Mouse (Mus musculus) MEL (cell line): ENCODE measurements around the gene Zfyve21.

Source experiments
- CHD2 ChIP-seq: IDR thresholded peaks from 2 replicates; pipeline ENCODE4 v1.6.1; 2011; ENCODE audit warnings: low read length, improper control_type of control experiment
- CTCF ChIP-seq, 3 experiments: IDR thresholded peaks in 2 of 3; conservative IDR thresholded peaks in 1 of 3; 2 replicates each; pipeline ENCODE4 v1.5.1; 2011 to 2012; ENCODE audit warnings: low read length in 3 of 3, low read depth in 2 of 3, mild to moderate bottlenecking in 2 of 3, improper control_type of control experiment in 1 of 3, inconsistent platforms in 1 of 3, mixed read lengths in 1 of 3, moderate library complexity in 1 of 3; ENCODE audit not compliant: control insufficient read depth in 1 of 3, insufficient read depth in 1 of 3, poor library complexity in 1 of 3, severe bottlenecking in 1 of 3
- E2F4 ChIP-seq: IDR thresholded peaks from 2 replicates; pipeline ENCODE4 v1.6.1; 2011; ENCODE audit warnings: low read depth, low read length, improper control_type of control experiment, borderline replicate concordance
- EP300 ChIP-seq, 2 experiments: IDR thresholded peaks; 2 replicates each; pipeline ENCODE4 v1.6.1; 2011; ENCODE audit warnings: improper control_type of control experiment in 2 of 2, low read length in 2 of 2, low read depth in 1 of 2, mild to moderate bottlenecking in 1 of 2
- KAT2A ChIP-seq: conservative IDR thresholded peaks from 2 replicates; pipeline ENCODE4 v1.6.1; 2012; ENCODE audit warnings: low read depth, low read length, improper control_type of control experiment, inconsistent platforms
- POLR2A ChIP-seq, 2 experiments: IDR thresholded peaks; 2 replicates each; pipeline ENCODE4 v1.6.1; 2011 to 2012; ENCODE audit warnings: low read length in 2 of 2, mild to moderate bottlenecking in 2 of 2, control low read depth in 1 of 2, improper control_type of control experiment in 1 of 2, low read depth in 1 of 2, moderate library complexity in 1 of 2; ENCODE audit not compliant: control insufficient read depth in 1 of 2, insufficient read depth in 1 of 2, poor library complexity in 1 of 2
- SMC3 ChIP-seq: IDR thresholded peaks from 2 replicates; pipeline ENCODE4 v1.6.1; 2011; ENCODE audit warnings: low read depth, low read length, improper control_type of control experiment
- TCF12 ChIP-seq: IDR thresholded peaks from 2 replicates; pipeline ENCODE4 v1.6.1; 2014; ENCODE audit warnings: low read depth, mild to moderate bottlenecking, inconsistent platforms, low read length, improper control_type of control experiment, moderate library complexity

GRCm38 (mm10) chr12:111842565-111843433 lies 28.8 kb downstream of the Zfyve21 start:
- TF ChIP-seq KAT2A: no peak
- TF ChIP-seq EP300 (IDR thresholded peaks at IDR 0.05; ENCODE audit: low read depth in 1 of 2, low read length in 2 of 2): no peak
- no peak for TF ChIP-seq E2F4
- no peak for TF ChIP-seq CHD2
- TF ChIP-seq POLR2A (IDR thresholded peaks at IDR 0.05; ENCODE audit: control insufficient read depth in 1 of 2, insufficient read depth in 1 of 2, low read depth in 1 of 2, low read length in 2 of 2, poor library complexity in 1 of 2): no peak
- no peak for TF ChIP-seq CTCF (IDR thresholded peaks at IDR 0.05 in 2 of 3, conservative IDR thresholded peaks at IDR 0.05 in 1 of 3; ENCODE audit: control insufficient read depth in 1 of 3, insufficient read depth in 1 of 3, low read depth in 2 of 3, low read length in 3 of 3, poor library complexity in 1 of 3, severe bottlenecking in 1 of 3)
- TF ChIP-seq TCF12: no peak
- TF ChIP-seq SMC3: no peak
